Mouse (Mus musculus) adipose tissue, adult 10 weeks (tissue): Measurements from ENCODE around the gene Slc22a6. TPM values are rescaled to one million over a fixed set of nuclear protein-coding genes. Genes with fewer than 3 reads are reported as not detected.

Experiments
- polyA plus RNA-seq: library from polyadenylated mRNA; stranded (reverse); fragments of 350-450 nt; fragmentation: Illumina TruSeq; extraction: RNeasy Lipid Tissue Mini Kit (QIAGEN cat#74804); gene quantifications from one replicate; pipeline ENCODE4 v1.2.3, GENCODE M21; 2014; ENCODE audit warnings: low read depth, low replicate concordance

Slc22a6 gene
- polyA plus RNA-seq, result not detected

DNA sequence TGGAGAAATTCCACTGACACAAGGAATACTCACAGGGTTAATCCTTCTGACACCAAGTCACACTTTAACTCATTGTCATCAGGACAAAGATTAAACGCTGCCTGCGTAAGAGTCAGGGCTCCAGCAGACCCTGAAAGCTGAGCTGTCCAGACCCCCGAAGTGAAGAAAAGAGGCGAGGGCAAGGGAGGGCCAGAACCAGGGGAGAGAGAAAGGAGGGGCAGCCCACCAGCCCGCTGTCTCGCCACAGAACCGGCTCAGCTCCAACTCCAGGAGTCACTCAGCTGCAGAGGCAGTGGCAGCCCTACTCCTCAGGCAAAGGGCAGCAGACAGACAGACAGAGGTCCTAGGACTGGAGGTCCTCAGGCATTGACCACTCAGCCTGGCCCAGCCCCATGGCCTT is at the start of gene Slc22a6:
TSS of gene Slc22a6 (plus strand) at position 136 of the 400 bp plus-strand sequence.

DNA sequence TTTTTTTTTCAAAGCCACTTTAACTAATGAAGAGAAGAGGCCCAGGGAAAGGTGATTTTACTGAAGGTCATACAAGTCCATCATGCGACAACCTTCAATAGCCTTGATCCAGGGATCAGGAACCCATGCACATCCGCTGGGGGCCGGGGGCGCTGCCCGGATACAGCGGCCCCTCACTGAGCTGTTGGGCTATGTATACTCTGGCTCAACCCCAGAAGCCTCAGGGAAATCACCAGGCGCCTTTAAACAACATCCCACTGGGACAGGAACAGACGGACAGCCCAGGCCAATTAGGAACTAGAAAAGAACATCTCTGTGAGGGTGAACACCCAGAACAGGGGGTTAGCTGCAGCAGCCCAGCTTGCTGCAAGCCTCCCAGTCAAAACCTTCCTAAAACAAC is 26.9 kb upstream of the Slc22a6 start, which contains the start of gene Slc22a8:
TSS of gene Slc22a8 (plus strand) at position 301 of the 400 bp plus-strand sequence.

DNA sequence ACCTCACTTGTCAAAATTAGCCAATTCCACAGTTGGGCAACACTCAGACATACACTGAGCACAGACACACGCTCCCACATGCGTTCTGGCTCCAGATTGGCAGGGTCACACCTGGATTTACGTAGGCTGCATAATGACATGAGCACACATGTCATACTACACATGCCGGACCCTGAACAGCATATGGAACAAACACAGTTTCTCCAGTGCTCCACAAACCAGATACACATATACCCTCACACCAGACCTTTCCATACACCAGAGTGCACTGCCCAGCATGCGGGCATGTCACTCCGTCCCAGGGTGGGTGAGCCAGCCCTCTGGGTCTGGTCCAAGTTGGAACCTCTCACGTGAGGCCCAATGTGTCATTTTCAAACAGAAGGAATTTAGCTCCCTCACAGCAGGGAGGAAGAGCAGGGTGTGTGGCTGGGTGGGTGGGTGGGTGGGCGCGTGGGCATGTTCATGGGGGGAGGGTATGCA is 45.6 kb downstream of the Slc22a6 start, which contains the start of gene Chrm1:
TSS of gene Chrm1 (plus strand) at position 430 of the 480 bp plus-strand sequence.

Other genes starting within 250 kb of the Slc22a6 start
- not detected for gene Slc22a30, start 212.9 kb upstream of the Slc22a6 start, polyA plus RNA-seq
- gene Slc22a8, start 26.8 kb upstream of the Slc22a6 start, polyA plus RNA-seq, result 0.11 TPM
- 0.06 TPM for gene Chrm1, start 45.8 kb downstream of the Slc22a6 start, polyA plus RNA-seq
- gene Slc3a2, start 105.3 kb downstream of the Slc22a6 start, polyA plus RNA-seq, result 327 TPM
- 31.3 TPM for gene Wdr74, start 117.8 kb downstream of the Slc22a6 start, polyA plus RNA-seq
- gene 1700092M07Rik, start 122.7 kb downstream of the Slc22a6 start, polyA plus RNA-seq, result 12.2 TPM
- gene Stx5a, start 123.4 kb downstream of the Slc22a6 start, polyA plus RNA-seq, result 114 TPM
- 150 TPM for gene Nxf1, start 139.0 kb downstream of the Slc22a6 start, polyA plus RNA-seq
- 77.8 TPM for gene Tmem223, start 153.0 kb downstream of the Slc22a6 start, polyA plus RNA-seq
- 54.7 TPM for gene Tmem179b, start 156.4 kb downstream of the Slc22a6 start, polyA plus RNA-seq
- gene Taf6l, start 168.4 kb downstream of the Slc22a6 start, polyA plus RNA-seq, result 12.1 TPM
- gene Polr2g, start 180.5 kb downstream of the Slc22a6 start, polyA plus RNA-seq, result 104 TPM
- gene Zbtb3, start 184.5 kb downstream of the Slc22a6 start, polyA plus RNA-seq, result 3.0 TPM
- gene Ttc9c, start 201.3 kb downstream of the Slc22a6 start, polyA plus RNA-seq, result 29.3 TPM
- 84.2 TPM for gene Hnrnpul2, start 202.0 kb downstream of the Slc22a6 start, polyA plus RNA-seq
- not detected for gene AC129217.1, start 211.7 kb downstream of the Slc22a6 start, polyA plus RNA-seq
- gene Bscl2, start 219.4 kb downstream of the Slc22a6 start, polyA plus RNA-seq, result 161 TPM
- gene Gng3, start 221.2 kb downstream of the Slc22a6 start, polyA plus RNA-seq, result 0.31 TPM
- 12.1 TPM for gene Lrrn4cl, start 232.7 kb downstream of the Slc22a6 start, polyA plus RNA-seq